Mouse (Mus musculus): ENCODE measurements at regions not wholly inside any gene's neighbourhood (a gene's known extent, or its start where the extent isn't known, plus 50 kb on each side); places are given as distances from the start of the nearest gene placed in this dataset.

DNA sequence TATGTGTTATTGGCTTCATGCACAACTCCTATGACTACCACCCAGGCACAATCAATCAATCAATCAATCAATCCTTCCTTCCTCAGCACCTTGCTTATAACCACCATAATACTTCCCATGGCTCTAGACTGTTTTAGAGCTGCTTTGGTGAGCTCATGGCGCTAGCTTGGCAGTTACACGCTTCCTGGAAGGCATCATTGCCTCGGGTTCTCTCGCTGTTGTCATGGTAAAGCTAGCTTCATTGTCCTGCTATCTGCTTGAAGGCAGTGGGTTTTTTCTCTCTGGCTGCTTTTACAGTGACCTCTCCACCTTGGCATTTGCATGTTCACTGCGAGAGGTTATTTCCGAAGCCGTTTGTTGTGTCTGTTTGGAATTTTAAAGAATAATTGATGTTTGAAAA is 174.7 kb downstream of the Tmx1 start:
- DNase-seq (ENCODE audit: extremely low spot score in 1 of 2, low spot score in 1 of 2): no peak

DNA sequence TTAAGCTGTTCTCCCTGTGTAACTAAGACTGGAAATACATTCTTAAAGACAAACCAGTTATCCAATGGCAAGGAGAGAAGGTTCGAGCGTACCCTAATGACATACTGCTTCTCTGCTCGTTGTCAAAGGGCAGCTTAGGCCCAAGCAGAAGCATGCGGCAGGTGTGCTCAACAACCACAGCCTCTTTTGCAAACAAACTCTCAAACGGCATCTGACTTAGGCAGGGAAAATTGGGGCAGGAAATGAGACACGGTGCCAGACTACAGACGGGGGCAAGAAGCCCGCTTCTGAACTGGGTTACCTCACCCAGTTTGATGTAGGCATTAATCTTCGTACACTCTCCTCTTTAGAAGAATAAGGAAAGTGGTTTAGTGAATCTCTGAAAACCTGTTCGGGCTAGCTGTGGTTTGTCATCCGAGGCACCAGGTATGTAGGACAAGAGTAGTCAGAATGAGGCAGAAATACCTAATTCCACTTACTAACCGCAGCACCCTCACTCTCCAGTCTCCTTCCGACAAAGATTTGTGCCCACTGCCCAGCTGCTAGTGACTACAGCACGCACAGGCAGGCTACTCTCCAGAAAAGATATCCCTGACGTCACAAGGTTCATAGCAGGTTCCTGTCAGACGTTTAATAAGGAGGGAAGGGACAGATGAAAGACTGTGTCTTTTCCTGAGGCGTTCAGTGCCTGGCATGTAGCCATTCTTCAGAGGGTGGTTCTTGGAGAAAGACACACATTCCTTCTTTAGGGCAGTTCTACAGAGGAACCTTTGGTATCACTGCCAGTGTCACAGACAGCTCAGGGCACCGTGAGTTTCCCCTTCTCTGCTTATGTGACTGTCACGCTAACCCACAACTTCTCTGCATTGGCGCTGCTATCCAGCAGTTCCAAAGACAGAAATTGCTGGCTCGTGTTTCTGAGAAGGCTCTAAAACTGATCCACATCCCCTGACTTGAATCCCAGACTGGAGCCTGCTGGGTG is 175.8 kb downstream of the Tmx1 start:
- DNase-seq (ENCODE audit: extremely low spot score in 1 of 2, low spot score in 1 of 2): no peak

DNA sequence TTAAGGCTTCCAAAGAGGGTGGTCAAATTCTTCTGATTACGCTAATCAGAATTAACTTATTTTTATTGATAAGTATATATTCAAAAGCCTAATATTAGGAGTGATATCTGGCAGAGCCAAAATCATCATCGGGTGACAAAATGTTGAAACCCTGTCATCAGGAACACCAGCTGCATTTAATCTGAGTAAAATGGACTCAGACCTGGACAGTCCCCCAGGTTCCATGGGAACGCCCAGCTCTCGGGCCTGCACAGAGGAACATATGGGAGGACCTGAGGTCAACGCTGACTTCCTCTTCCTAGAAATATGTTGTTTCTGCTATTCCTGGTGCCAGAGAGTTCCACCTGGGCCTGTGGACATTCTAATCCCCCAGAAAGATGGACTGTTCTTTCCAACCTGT is 176.5 kb downstream of the Tmx1 start:
- DNase-seq (ENCODE audit: extremely low spot score in 1 of 2, low spot score in 1 of 2): no peak

DNA sequence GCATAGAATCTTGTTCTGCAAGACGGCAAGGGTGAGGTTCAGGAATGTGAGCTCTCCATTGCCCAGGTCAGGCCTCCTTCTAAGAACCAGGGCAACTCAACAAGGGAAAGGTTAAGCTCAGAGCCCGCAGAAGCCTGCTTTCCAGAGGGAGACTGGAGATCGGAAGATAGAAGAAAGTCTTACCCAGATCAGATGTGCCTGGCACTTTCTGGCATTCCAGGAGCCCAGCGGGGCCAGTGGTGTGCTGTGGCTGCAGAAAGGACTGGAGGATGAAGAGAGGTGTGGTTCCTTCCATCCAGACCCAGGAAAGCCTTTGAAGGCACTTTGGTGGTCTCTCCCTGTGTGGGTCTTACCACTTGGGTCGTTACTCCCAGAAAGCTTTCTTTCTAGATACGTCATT is 178.4 kb downstream of the Tmx1 start:
- no peak for DNase-seq (ENCODE audit: extremely low spot score in 1 of 2, low spot score in 1 of 2)

DNA sequence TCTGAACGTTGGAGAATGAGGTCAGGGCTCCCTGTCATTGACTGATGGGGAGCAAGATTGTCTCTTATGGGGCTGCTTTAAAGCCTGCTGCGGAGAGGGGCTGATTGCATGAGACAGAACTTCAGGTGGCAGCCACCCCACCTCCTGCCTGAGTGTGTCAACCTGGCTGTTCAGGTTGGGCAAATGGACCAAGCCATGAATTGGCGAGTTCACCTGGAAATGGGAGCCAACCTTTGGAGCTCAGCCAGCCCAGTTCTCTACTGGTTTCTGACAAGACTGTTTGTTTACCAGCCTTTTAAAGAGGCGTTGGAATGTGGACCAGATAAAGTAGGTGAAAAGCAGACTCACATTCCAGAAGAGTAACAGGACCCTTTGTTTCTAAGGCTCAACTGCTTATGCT is 180.3 kb downstream of the Tmx1 start:
- no peak for DNase-seq (ENCODE audit: extremely low spot score in 1 of 2, low spot score in 1 of 2)

DNA sequence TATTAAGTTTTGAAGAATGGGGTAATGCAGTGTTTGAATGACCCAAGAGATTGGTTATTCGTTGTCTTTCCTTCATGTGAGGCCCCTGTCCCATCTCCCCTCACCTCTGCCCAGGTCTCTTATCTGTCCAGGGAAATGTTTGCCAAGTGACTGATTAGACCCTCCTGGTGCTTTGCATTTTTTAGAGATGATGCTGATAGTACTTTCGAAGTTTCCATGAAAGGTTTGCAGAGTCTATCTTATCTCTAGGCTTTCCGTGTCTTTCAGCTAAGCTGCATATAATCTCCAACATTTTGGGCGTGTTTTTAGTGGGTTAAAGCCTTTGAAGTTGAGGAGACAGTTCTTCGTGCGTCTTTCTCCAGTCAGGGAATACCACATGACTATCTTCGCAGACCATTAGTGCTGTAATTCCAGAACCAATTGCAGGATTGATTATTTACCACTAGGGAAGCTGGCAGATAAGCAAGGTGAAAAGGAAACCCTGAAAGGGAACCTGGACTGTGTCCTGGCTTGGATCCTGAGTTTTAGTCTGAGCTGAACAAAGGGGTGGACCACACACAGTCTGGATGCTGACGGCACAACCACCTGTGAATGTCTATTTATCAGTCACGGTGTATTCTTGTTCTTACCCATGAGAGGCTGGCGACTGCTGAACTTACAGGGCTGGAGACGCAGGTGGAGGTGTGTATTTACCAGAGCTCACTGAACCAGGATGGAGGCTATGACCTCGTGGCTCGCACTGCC is 180.9 kb downstream of the Tmx1 start:
- DNase-seq (ENCODE audit: extremely low spot score in 1 of 2, low spot score in 1 of 2): no peak

DNA sequence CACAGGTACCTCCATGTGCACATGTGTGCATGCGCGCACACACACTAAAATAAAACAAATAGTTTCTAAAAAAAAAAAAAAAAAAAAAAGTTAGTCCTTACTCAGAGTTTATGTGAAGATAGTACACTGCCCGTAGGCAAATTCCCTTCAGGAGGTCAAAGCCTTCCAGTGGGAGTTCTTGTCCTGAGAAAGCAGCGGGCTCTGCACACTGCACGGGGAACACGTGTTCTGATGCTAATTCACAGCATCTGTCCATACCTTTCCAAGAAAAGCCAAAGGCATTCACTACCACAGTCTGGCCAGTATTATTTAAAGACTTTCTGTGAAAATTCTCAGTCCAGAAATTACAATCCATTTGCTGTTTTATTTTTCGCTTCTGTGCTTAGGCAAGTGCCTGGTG is 183.1 kb downstream of the Tmx1 start:
- no peak for DNase-seq (ENCODE audit: extremely low spot score in 1 of 2, low spot score in 1 of 2)

DNA sequence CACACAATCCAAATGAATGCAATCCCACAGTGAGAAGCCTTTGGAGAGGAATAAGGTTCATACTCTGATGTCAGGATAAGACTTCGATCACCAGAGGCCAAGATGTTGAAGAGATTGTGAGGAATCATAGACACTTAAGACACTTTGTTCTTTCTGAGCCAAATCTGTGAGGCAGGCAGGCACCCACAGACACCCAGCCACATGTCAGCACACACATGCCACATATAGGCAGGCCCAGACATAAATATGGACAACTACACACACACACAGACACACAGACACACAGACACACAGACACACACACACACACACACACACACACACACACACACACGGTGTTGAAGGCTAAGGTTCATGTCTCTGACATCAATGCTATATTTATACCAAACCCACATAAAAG is 185.1 kb upstream of the Frmd6 start:
- DNase-seq (ENCODE audit: extremely low spot score in 1 of 2, low spot score in 1 of 2): no peak

DNA sequence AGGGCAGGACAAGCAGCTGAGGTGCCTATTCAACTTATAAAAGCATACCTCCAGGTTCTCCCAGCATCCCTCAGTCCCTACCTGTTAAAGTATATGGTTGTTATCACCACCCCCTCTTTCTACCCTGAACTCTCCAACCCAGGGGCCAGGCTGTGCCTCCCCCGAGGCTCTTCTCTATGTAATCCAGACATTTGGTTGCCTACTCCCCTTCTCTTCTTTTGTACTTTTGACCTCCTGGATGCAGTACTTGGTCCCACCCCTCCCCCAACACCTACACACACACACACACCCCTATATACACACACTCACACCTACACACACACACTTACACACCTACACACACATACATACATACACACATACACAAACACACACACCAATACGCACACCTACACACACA is 180.4 kb upstream of the Frmd6 start:
- no peak for DNase-seq (ENCODE audit: extremely low spot score in 1 of 2, low spot score in 1 of 2)

DNA sequence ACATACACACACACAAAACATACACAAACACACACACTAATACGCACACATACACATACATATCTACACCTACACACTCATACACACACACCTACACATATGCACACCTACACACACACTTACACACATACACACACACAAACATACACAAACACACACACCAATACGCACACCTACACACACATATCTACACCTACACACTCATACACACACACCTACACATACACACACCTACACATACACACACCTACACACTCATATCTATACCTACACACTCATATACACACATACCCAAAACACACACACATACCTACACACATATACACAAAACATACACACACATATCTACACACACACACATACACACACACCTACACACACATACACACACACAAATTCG is 179.9 kb upstream of the Frmd6 start:
- no peak for DNase-seq (ENCODE audit: extremely low spot score in 1 of 2, low spot score in 1 of 2)

DNA sequence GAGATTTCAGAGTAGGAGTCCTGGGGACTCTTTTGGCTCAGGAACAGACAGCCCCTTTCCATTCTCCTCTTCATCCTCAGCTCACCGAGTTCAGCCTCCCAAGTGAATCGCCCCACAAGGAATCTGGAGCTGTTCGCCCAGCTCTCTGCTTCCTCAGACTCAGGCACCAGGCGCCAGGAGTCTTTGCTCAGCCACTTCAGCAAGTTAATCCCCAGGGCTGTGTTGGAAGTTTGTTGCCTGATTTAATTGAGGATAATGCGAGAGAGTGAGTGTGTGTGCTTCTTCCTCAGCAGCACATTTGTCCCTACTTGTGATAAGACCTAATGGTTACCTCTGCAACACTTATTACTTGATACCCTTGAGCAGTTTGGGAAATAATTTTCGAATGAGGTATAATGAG is 177.8 kb upstream of the Frmd6 start:
- DNase-seq (ENCODE audit: extremely low spot score in 1 of 2, low spot score in 1 of 2): no peak

DNA sequence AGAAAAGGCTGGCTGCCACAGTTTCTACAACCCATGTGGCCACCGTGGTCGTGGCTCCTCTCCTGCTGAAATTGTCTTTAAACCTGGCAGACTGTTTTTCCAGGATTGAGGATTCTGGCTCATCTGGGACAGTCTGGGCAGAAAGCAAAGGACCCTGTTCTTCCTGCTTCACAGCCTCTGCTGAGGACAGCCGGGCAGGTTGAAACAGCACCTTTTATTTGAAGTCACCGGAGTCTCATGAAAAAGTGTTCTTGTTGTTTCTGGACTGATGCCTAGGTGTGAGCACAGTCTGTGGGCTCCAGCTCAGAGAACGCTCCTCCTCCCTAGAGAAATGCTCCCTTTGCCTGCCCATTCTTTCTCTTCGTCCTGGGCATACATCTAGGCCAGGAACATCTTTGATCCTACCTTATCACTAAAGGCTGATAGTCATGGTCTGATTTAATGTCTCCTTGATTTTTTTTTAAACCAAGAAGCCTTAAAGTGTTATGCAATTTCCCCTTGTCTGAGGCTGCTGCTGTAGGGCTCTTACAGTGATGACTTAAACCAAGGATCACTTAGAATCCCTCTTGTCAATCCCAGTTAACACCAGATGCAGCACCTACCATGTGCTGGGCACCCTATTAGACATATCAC is 177.0 kb upstream of the Frmd6 start:
- no peak for DNase-seq (ENCODE audit: extremely low spot score in 1 of 2, low spot score in 1 of 2)

DNA sequence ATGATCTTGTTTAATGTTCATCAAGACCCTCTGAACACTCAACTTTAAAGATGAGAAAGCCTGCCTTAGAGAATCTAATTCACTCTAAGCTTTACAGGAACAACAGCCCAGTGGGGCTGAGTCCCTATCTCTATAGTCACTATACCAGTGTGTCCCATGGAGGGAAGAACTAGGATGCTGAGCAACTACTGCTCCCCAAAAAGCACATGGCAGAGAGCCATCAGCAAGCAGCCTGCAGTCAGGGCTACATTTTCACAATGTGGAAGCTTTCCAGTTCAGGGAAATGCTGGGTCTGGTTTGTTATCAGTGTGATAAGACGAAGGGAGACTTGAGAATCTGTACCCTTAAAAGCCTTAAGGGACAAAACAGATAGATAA is 176.5 kb upstream of the Frmd6 start:
- no peak for DNase-seq (ENCODE audit: extremely low spot score in 1 of 2, low spot score in 1 of 2)

DNA sequence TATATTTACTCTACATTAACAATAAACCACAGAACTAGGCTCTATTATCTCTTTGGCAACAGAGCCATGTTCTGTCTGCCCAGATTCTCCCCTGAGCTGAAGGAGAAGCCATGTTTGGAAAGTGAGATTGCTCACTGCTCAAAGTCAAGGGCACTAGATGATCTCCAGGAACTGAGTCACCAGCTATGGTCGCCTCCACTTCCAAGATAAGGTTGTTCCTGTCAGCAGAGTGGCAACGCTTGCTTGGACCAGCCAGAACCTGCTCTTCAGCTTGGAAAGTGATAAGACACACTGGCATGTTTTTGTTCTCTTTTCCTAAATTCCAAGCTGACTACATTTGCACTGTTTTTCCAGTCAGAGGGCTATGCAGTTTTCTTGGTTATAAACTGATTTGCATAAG is 175.6 kb upstream of the Frmd6 start:
- DNase-seq (ENCODE audit: extremely low spot score in 1 of 2, low spot score in 1 of 2): no peak

DNA sequence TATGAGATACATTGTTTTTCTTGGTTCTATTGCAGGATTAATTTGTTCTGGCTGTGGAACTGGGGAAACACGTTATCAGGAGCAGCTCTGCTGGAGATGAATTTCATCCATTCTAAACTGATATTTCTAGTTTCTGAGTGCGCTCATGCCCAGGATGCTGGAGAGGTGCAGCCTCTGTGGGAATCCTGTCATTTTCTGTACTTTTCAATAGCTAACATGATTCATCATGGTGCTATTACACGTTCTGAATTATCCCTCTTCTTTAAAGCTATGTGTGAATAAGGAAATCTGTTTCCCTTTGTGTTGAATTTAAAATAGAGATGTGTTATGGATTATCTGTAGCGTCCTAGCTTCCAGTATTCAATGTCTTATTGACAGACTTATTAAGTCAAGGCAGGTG is 174.8 kb upstream of the Frmd6 start:
- no peak for DNase-seq (ENCODE audit: extremely low spot score in 1 of 2, low spot score in 1 of 2)

DNA sequence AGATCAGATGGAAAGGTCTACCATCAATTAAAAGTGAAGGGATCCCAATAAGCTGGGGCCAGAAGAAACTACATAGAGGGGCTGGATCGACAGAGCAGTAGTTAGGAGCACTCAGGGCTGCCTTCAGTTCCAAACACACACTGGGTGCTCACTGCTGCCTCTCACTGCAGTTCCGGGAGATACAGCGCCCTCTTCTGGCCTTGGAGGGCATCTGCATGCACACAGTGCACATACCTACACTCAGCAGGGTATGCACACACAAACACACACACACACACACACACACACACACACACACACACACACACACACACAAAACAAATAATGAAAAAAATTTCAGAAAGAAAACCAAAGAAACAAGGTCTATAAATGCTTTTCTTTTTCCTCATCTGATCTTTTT is 172.6 kb upstream of the Frmd6 start:
- DNase-seq (ENCODE audit: extremely low spot score in 1 of 2, low spot score in 1 of 2): no peak

DNA sequence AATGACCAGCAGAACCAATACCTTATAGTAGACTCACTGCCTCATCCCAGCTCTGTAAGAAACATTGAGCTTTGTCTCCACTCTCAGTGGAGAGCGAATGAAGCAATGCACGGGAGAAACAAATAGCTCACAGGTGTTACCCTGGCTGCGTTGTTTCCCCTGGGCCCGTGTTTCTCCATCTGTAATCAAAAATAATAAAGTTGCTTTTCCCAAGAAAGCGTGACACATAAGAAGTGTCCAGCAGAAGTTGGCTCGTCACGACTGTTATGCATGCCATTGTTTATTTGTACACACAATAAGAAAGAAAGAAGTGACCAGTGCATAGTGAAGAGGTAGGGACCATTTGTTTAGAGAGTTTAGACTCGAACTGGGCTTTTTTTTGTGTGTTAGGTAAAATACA is 171.3 kb upstream of the Frmd6 start:
- no peak for DNase-seq (ENCODE audit: extremely low spot score in 1 of 2, low spot score in 1 of 2)

DNA sequence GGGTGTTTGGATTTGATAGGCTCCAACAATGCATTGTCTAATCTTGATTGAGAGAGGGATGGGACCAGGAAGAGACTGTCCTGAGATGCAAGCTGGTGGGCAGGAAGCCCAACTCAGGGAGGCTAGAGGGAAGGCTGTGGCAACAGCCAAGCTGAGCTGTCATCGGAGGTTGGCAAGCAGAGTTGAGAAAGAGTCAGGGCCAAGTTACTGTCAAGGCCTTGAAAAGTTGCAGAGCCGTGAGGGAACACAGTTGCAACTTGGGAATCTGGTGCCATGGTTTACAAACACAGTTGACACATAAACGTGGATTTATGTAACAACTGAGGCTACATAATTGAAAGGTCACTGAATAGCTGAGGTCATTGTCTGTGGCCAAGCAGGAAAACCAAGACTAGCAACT is 170.8 kb upstream of the Frmd6 start:
- no peak for DNase-seq (ENCODE audit: extremely low spot score in 1 of 2, low spot score in 1 of 2)

DNA sequence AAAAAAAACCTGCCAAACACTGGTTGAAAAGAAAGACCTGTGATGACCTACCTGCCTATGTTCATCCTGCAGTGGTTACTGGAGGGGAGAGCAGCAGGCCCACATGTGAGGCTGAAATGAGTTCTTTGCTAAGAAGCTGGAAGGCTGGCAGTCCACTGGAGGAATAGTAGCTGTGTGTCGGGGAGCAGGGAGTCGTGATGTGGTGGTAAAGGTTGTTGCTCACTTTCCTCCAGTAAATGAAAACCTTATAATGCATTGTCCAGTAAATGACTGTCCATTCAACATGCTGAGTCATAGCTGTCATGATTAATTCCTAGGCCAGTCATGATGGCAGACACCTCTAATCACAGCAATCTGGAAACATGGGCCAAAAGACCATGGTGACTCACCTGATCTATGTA is 169.9 kb upstream of the Frmd6 start:
- DNase-seq (ENCODE audit: extremely low spot score in 1 of 2, low spot score in 1 of 2): no peak

DNA sequence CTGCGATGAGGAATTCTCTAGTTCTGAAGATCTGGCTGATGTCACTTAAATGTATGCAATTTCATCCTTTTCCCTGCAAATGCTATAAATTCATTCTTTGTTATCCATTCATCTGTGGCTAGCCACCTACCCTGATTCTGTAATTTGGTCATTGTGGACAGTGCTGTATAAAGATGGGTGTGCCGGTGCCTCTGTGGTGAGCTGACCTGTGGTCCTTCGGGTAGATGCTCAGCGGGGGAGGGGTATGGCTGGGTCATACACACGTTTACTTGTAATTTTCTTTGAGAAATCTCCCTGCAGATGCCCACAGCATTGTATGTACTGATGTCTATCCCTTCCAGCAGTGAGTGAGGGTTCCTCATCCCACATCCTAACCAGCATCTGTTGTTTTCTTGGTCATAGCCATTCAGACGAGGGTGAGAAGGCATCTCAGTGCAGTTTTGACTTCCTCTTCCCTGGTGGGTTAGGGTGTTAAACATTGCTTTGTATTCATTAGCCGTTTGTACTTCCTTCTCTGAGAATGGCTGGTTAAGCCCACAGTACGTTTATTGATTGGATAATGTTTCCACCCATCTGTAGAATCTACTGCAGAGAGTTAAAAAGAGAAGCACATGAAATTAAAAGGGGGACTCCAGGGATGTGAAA is 169.3 kb upstream of the Frmd6 start:
- DNase-seq (ENCODE audit: extremely low spot score in 1 of 2, low spot score in 1 of 2): no peak
